Mouse (Mus musculus) stomach, postnatal 0 days (tissue): ENCODE results near the gene Arhgef33.

Experiments
- CTCF ChIP-seq: IDR thresholded peaks from 2 replicates; pipeline ENCODE4 v1.5.1; 2016; ENCODE audit warnings: antibody characterized with exemption, low read depth, mild to moderate bottlenecking, moderate library complexity
- EP300 ChIP-seq: optimal IDR thresholded peaks from 2 replicates; pipeline ENCODE3; 2016; ENCODE audit warnings: antibody characterized with exemption

GRCm38 (mm10) chr17:80372989-80373725 lies 66.0 kb downstream of the Arhgef33 start, which contains the start of gene Gm10190:
- no peak for TF ChIP-seq CTCF
- TF ChIP-seq EP300, result no peak
